Mouse (Mus musculus) right cerebral cortex, adult 18-20 months (tissue): ENCODE measurements around the gene Cdhr5.
"Not testable (repeated sequence)": the region's sequence is repeated elsewhere in the genome, so short reads cannot be mapped to it uniquely, and the experiment has no call there.

ENCODE experiments used
- DNase-seq: peaks from one replicate; pipeline ENCODE4 v3.0.0; 2022; ENCODE audit warnings: mixed read lengths

Cdhr5 gene

DNA sequence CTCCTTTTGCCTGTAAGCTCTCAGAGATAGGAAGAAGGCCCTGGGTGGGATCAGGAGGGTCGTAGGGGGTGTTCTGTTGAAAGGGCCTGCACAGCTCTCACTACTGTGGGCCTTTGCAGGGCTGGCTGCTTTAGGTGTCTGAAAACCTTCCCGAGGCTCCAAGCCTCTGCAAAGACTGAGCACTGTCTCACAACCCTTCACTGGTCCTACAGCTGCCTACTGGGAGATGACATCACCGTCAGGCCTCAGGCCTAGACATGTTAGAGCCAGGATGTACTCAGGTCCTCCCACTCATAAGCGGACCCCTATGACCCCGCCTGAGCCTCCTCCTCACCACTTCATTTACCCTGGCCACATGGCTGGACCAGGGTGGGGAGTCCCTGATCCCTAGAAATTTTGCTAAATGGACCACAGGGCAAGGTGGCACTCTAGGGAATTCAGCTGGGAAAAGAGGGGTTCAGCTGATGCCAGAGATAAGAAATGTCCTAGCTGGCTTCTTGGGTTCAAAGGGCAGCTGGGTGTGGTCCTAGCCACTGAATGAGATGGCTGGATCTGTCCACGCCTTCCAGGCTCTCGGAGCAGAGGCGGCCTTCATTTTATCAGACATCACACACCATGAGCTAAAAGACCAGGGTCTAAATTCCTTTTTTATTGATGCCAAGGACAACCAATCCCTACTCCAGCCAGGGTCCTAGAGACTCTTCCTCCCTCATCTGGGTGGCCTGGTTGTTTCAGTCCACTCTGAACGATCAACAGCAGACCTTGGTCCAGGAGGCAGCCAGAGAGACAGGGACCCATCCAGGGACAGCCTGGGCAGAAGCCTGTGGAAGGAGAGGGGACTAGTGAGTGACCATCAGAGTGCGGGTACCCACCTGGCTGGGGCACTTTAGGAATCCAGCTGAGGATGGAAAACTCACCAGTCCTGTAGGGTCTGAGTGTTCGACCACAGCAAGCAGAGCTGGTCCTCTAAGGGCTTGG, 1.4 kb upstream of the Cdhr5 start:
- DNase-seq, result no peak

DNA sequence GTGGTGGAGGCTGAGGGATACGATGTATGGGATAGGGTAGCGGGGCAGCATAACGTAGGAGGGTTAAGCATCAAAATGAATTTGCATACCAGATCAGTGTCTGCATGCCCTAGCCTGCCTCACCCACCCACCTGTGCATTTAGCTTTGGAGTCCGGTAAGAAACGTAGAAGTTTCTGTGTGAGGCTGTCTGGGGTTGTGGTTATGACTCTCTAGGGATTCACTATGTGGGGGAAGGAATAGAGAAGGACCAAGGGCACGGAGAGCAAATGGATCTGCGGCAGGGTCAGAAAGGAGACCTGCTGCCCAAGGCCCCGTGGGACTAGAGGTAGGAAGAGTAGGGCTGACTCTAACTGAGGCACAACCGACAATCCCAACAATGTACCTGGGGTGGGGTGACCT, 1.2 kb downstream of the Cdhr5 start:
- DNase-seq, result no peak

DNA sequence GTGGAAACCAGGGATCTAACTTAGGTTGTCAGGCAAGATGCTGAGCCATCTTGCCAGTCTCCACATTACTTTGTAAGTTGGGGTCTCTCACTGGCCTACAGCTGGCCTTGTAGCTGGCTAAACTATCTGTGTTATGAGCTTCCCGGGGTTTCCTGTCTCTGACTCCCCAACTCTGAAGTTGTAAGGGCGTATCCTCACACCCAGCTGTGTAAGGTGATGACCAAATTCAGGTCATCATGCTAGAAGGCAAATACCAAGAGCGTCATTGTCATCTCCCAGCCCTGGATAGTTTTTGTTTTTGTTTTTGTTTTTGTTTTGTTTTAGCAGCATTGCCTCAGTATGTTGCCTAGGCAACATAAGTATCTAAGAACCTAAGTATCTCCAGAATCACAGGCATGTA, 6.0 kb downstream of the Cdhr5 start:
- no peak for DNase-seq

DNA sequence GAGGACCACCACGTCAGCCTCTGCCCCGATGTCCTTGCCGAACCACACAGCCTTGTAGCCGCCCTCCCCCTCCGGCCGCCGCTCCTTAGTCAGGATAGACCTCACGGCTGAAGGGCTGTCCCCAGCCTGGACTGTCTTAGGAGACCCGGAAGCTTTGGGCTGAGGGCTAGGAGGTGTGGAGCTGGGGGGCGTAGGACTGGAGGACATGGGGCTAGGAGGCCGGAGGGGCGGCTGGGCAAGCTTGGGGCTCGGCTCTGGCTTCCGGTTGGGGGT, 7.4 kb downstream of the Cdhr5 start:
- DNase-seq, result no peak

DNA sequence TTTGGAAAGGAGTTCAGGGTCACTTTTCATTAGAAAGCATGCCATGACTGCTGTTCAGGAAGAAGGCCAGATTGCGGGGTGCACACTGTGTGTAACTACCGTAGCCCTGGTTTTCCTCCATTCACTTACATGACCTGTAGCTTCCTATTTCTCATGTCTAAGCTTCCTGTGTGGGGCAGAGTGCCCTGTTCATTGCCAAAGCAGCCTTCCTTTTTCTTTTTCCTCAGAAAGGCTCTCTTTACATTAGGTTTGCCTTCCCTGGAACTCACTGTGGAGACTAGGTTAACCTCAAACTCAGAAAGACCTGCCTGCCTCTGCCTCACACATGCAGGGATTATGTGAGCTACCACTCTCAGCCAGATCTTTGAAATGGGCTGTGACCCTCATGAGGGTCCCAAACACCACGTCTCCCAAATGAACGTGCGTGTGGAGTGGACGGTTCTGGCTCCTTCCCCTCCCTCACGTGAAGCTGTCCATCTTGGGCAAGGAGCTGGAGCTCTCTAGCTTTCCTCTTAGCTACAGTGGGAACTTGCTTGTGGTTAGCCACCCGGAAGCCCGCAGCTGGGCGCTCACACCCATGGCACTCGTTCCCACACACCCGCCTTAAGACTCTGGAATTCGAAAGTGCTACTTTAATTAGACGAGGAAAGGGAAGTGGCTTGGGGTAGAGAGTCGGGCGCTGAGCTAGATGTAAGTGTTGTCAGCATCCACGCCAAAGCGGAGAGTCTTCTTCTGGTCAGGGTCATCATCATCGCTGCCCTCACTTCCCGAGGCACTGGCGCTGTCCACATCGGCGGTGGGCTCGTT, 7.9 kb downstream of the Cdhr5 start:
- DNase-seq, result no peak

DNA sequence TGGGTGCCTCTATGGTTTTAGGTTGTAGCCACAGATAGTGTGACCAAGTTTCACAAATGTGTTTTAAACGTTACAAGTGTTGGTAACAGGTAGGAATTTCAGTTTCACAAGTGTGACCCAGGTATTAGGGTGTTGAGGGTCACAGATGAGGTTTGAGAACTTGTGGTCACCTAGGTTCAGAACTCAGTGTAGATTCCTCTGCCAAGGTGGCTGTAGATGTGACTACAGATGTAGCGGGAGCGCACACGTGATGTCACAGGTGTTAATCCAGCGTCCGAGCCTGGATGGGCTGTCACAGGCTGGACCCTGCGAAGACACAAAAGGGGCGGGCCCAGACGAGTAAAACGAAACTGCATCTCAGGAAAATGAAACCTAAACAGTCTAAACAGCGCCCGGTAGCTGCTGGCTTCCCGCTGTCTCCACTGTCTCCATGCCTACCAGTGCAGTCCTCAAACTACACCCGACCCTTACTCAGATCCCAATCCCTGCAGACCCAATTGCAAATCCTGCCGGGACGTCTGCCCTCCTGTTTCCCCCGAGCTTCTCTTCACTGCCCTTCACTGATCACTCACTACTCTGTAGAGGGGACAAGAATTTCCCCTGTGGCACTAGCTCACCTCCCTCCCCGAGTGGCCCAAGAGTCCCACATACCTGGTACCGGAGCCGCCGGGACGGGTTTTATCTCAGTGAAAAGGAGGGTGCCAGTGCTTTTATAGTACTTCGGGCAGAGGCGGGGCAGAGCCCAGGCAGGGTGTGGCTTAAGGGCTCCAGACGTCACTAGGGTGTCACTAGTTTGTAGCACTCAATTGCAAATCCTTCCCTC, 10.6 kb downstream of the Cdhr5 start, which contains the start of gene Irf7:
Irf7 (minus strand) TSS at position 743 of the 823 bp plus-strand sequence.
- DNase-seq, result no peak

DNA sequence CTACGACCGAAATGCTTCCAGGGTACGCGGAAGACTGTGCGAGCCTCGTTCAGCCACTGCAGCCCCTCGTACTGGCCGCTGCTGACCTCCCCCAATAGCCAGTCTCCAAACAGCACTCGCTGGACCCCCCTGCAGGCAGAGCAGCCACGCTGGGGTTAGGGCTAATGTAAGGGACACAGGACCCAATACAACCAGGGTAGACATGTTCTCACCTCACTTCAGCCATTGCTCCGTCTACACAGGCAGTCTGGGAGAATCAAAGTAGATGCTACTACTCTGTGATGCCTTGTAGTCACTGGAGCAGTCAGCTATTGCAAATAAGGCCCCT, 11.2 kb downstream of the Cdhr5 start:
- DNase-seq, result no peak

DNA sequence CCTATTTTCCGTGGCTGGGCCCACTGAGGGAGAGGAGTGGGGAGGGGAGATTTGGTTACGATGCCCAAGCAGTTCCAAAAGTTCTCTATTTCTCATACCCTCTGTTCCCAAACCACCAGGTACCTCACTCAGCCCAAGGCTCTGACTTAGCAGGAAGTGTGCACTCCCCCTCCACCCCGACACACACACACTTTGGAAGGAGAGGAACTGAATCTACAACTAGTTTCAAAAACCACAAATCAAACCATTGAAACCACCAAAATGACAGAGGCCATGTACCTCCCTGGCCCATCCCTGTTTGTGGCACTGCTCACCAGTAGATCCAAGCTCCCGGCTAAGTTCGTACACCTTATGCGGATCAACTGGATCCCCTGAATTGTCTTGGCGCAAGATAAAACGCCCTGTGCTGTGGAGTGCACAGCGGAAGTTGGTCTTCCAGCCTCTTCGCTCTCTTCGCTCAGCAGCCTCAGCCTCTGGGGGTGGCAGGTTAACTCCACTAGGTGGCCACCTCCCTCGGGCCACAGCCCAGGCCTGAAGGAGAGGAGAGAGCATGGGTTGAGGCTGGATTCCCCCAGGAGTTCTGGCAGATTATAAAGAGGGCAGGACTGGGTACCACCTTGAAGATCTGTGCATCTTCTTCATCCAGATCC, 11.7 kb downstream of the Cdhr5 start:
- DNase-seq, result no peak

DNA sequence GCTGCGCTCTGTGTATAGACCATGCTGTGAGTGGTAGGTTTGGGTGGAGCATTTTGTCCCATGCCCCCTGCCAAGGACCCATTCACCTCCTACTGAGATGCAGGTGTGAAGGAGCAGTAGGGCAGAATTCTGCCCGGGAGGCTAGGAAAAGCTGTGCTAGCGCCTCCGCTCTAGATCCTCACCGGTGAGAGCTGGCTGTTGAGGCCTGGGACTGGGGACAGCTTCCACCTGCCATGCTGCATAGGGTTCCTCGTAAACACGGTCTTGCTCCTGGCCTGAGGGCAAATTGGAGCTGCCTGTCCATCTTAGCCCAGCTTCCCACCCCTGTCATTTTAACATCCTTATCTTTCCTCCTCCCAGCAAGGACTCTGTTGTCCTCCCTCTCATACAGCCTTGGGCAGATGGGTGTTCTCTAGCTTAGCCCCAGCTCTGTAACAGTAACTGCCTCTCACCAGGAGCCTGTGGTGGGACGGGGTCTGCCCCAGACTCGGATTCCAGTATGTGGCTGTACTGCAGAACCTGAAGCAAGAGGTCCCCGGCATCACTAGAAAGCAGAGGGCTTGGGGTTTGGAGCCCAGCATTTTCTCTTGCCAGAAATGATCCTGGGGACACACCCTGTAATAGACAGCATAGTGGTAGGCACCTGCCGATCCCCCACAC, 12.4 kb downstream of the Cdhr5 start:
- DNase-seq, result no peak

DNA sequence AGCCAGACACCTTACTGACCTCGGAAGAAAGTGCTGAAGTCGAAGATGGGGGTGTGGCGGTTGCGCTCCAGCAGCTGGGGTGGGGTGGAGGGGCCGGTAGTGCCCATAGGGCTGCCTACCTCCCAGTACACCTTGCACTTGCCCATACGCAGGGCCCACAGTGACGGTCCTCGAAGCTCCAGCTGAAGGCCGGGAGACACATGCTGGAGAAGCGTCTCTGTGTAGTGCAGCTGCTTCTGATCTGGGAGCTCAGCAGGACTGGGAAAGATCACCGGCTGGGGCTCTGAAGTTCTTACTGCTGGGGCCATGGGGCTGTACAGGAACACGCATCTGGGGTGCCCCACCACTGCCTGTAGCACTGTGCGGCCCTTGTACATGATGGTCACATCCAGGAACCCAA, 12.9 kb downstream of the Cdhr5 start:
- no peak for DNase-seq

DNA sequence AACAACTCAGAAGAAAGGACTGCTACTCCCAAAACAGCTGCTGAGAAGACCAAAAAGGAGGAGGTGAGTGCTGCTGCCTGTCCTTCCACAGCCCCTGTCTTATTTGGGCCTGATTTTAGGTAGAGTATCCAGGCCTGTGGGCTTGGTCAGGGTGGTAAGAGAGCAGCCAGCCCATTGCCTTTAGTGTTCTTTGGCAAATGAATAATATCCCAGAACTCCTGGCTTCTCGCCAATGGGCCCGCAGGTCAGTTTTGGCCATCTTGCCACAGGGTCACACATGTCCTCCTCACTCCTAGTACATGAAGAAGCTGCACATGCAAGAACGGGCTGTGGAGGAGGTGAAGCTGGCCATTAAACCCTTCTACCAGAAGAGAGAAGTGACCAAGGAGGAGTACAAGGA, 15.1 kb downstream of the Cdhr5 start:
- no peak for DNase-seq

DNA sequence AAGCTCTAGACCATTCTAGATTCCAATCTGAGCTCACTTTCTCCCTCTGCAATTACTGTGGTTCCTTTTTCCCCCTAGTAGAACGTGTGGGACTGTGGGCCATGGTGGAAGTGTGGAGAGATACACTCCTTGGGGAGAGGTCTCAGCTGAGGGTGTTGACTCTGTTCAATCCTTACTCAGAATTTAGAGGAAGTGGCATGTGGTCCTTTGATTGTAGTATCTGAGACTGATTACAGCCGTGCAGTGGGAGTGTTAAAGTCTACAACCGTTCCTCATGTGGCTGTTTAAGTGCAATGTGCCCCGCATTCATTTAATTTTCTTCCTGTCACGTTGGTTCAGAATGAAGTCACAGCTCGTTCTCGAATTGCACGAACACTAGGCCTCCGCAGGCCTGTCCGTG, 20.4 kb downstream of the Cdhr5 start:
- DNase-seq, result no peak

DNA sequence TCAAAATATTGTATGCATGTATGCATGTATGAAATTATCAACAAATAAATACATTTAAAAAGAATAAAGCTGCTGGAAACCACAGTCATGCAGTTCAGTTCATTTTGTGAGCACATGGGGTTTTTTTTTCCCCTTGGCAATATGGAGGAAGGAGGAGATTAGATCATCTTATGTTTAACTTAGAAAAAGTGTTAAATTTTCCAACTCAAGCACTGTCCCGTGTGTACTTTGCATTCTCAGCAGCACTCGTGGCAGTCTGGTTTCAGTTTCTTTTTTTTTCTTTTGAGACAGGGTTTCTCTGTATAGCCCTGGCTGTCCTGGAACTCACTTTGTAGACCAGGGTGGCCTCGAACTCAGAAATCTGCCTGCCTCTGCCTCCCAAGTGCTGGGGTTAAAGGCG, 26.1 kb downstream of the Cdhr5 start:
- not testable (repeated sequence) for DNase-seq

DNA sequence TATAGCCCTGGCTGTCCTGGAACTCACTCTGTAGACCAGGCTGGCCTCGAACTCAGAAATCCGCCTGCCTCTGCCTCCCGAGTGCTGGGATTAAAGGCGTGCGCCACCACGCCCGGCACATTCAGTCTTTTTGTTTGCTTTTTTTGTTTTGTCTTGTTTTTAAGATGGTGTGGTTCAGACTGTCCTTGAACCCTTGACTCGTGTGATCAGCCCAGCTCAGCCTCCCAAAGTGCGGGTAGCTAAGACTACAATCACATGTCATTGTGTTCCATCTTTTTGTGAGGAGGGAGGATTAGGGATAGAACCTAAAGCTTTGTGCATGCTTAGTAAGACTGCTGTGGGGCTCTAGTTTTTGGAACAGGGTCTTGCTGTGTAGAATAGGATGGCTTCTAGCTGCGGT, 45.0 kb downstream of the Cdhr5 start:
- DNase-seq, result no peak

DNA sequence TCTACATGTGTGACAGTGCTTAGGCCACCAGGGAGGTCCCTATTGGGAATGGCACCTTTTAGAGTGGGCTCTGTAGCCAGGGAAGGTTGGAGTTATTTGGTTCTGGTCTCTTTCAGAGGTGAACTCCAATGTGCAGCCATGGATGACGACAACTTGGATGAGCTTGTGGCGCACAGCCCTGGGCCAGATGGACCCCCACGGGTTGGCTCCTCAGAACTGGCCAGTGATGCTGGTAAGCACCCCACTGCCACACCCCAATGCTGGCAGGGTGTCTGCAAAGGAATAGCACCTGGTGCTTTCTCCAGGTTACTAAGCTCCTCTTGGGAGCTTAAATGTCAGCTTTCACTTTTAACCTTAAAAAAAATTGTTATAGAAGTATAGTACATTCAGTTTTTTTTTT, 45.5 kb downstream of the Cdhr5 start:
- DNase-seq, result no peak

DNA sequence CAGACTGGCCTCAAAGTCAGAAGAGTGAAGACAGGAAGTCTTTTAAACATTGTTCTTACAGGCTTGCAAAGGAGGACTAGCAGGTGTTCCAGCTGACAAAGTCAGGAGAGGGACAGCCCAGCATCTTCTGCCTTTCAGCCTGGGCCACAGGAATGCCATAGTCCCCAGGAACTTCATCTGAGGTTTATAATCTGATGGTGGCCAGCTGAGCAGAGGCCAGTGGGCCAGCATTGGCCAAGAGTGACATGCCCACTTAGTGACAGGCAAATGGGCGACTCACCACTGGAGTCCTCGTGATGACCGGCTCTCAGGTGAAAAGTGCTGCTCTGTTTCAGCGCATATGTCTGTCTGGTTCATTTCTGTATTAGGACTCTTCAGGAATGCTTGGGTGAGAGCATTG, 46.0 kb downstream of the Cdhr5 start:
- DNase-seq, result no peak

DNA sequence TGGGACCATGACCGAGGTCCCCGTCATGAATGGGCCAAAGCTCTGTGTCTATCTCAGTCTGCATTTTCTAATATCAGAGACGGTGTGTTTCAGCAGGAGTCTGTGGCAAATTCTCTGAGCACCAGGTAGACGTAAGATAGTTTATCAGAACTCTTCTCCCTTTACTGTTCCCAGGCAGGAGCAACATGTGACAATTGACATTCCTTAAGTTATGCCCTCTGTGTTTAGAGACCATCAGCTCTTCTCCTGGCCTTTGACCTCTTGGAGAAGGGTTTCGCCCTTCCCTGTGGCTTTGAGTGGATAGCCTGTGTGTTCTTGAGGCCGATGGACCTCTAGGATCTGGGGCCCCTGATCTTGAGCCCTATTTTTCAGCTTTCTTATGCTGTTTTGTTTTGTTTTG, 46.9 kb downstream of the Cdhr5 start:
- DNase-seq, result no peak

DNA sequence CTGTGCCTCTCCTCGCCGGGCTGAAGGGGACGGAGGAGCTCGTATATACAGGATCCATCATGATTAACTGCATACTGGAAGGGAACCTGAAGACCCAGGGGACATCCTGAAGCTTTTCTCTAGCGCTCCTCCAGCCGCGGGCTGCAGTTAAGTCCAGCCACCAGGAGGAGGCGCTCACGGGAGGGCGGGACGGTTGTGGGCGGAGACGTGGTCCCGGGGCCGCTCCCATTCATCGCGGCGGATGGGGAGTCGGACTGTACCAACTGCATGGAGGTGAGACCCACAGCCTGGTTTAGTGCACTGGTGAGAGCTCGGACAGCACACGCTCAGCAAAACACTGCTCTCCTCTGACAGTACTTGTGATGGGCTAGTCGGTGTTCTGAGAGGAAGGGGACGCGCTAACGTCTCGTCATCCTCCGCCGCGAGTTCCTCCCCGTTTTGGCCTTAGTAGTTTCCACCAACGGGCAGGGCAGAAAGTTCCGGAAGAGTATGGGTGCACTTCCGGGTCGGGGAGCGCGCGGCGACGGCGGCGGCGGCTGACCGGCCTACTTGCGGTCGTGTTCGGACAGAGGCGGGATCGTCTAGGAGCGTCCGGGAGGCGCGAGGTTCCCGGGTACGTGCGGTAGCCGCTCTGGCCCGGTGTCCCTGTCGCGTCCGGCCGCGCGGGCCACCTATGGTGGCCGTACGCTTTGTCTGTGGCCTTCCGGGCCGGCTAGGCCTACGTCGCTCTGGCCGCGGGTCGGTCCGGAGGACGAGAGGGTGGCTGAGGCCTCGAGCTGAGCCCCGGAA, 48.1 kb downstream of the Cdhr5 start, which contains the start of gene Phrf1:
Phrf1 (plus strand) TSS at position 506 of the 789 bp plus-strand sequence.
- DNase-seq, result peak; percentile 91

DNA sequence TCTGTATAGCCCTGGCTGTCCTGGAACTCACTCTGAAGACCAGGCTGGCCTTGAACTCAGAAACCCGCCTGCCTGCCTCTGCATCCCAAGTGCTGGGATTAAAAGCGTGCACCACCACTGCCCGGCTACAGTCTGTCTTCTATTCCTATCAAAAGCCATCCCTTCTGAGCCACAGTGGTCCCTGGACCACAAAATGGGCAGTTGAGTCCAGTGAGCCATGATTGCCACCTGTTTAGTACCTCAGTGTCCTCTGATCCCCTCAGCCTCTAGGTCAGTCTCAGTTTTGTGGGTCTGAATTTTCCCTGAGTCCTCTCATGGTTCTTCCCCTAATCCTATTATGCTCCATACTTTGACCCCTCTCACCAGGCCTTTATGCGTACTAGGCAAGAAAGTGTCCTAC, 48.8 kb downstream of the Cdhr5 start:
- DNase-seq, result no peak

DNA sequence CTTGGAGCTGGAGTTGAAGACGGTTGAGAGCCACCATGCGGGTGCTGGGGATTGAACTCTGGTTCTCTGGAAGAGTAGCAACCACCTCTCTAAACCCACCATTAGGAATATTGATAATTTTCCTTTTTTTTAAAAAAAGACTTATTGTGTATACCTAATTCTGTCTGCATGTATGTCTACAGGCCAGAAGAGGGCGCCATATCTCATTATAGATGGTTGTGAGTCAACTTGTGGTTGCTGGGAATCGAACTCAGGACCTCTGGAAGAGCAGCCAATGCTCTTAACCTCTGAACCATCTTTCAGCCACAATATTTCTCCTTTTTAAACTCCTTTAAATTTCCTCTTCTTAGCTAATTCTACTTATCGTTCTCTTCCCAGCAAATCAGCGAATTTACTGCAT, 50.1 kb downstream of the Cdhr5 start:
- no peak for DNase-seq

DNA sequence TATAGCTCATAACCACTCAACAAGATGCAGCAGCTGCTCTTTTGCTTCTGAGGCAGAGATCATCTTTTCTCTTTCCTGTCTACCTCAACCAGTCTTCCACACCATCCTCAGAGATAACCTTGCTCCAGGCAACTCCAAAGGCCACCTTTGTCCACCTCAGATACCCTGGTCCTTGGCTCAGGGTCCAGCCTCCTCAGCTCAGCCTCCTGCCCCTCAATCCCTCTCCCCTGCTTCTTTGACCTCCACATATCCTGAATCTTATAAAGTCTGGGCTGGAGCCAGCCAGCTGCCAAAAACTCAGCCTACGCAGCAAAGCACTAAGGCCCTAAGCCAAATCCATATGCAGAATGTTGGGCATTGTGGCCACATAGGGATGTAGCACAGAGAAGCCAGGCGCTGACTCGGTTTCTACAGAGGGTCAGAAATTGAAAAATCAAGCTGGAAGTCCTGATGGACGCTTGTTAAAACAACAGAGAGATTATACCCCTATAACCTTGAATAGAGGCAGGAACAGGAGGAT, 53.8 kb downstream of the Cdhr5 start:
- no peak for DNase-seq
